Mouse (Mus musculus) heart, adult 2 months (tissue): ENCODE measurements at regions not wholly inside any gene's neighbourhood (a gene's known extent, or its start where the extent isn't known, plus 50 kb on each side); places are given as distances from the start of the nearest gene placed in this dataset.

ENCODE experiments used
- CTCF ChIP-seq: fragments of 200-600 bp; IDR thresholded peaks from 2 replicates; pipeline ENCODE4 v1.8.1; 2022; ENCODE audit warnings: antibody characterized with exemption, mild to moderate bottlenecking, moderate library complexity
- POLR2A ChIP-seq: fragments of 200-500 bp; IDR thresholded peaks from 2 replicates; pipeline ENCODE4 v1.6.1; 2011; ENCODE audit warnings: mild to moderate bottlenecking, low read depth, low read length, control low read depth; ENCODE audit not compliant: insufficient read depth

DNA sequence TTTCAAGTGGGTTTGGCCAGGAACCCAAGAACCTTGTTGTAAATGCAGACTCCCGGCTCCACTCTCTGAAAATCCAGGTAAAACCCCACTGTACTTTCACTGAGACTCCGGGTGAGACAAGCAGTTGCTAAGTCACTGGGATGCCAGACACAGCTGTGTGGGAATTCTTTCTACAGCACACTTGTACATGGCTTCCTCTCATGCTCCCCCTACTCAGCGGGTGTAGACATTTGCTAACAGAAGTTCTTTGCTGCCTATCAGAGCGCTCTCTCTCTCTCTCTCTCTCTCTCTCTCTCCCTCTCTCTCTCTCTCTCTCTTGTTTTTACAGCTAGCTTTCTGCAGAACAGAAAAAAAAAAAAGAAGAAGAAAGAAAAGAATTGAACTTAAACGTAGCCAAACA is 450.2 kb downstream of the Ccdc171 start:
- no peak for TF ChIP-seq POLR2A
- TF ChIP-seq CTCF, result no peak
